Mouse (Mus musculus): ENCODE data around the gene Sox5. TPM values are rescaled to one million over a fixed set of nuclear protein-coding genes. Genes with fewer than 3 reads are reported as not detected.
A peak's percentile ranks its signal among the peaks of the same experiment; 100 is the strongest.

Gene Sox5
- total RNA-seq, 1 experiment from 2014 or later = 1.6 TPM

DNA sequence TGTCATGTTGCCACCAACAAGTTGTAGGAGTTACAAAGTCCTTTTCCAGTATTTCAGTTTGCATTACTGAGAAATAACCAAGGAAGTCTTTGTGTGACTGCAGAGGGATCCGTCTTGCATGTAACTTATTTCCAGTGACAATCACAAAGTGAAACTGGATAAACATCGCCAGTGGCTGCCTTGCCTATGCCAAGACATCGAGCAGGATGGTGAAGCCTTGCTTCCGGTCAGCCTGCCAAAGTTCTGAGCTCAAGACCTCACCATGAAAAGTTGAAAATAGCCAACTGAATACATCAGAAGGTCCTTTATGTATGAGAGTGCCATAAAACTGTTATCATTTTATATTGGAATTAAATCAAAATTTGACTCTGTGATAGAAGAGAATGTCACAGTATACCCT is 136.0 kb downstream of the Sox5 start:
- no peak for ATAC-seq (replicated peaks in 1 of 2; ENCODE audit: insufficient read depth in 1 of 2, low FRiP score in 2 of 2, low TSS enrichment in 1 of 2, low read depth in 1 of 2, poor library complexity in 2 of 2, severe bottlenecking in 2 of 2)

DNA sequence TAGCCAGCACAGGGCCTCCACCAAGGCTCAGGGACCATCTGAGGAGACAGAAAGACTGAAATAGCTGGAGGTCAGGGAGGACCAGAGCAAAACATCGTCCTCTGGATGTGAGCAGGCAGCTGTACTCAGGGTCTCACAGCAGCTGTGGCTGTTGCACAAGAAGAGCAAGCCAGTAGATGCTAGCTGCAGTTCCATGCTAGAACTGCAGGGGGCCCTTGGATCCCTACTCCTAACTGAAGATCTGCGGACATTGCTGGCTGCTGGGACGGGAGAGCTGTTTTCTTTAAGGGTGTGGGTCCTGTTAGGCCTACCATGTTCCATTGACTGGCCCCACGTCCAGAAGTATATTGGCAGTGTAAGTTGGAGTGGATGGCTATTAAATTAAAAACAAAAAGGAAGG is 137.1 kb downstream of the Sox5 start:
- no peak for ATAC-seq (replicated peaks in 1 of 2; ENCODE audit: insufficient read depth in 1 of 2, low FRiP score in 2 of 2, low TSS enrichment in 1 of 2, low read depth in 1 of 2, poor library complexity in 2 of 2, severe bottlenecking in 2 of 2)

- no peak for ATAC-seq (replicated peaks in 1 of 2; ENCODE audit: insufficient read depth in 1 of 2, low FRiP score in 2 of 2, low TSS enrichment in 1 of 2, low read depth in 1 of 2, poor library complexity in 2 of 2, severe bottlenecking in 2 of 2)
These were observed 138.2 kb downstream of the Sox5 start for GRCm38 (mm10) chr6:144643601-144644000.

- no peak for ATAC-seq (replicated peaks in 1 of 2; ENCODE audit: insufficient read depth in 1 of 2, low FRiP score in 2 of 2, low TSS enrichment in 1 of 2, low read depth in 1 of 2, poor library complexity in 2 of 2, severe bottlenecking in 2 of 2)
These were observed 139.9 kb downstream of the Sox5 start for GRCm38 (mm10) chr6:144641888-144642287.

DNA sequence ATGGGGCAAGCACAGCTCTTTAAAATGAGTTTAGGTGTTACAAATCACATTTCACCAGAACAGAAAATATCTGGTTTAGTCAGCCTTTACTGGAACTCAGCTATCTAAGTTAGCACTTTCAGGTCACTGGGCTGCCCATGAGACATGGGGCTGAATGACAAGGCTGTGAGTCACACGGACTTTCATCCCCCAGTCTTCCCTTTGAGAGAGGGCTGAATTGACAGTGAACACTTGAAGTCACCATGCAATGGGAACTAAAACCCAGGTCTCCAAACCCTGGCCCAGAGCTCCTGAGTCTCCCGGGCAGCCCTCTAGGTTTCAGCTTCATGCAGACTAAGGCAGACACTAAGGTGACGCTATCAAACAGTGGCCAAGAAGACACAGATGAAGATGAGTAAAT is 141.2 kb downstream of the Sox5 start:
- no peak for ATAC-seq (replicated peaks in 1 of 2; ENCODE audit: insufficient read depth in 1 of 2, low FRiP score in 2 of 2, low TSS enrichment in 1 of 2, low read depth in 1 of 2, poor library complexity in 2 of 2, severe bottlenecking in 2 of 2)

DNA sequence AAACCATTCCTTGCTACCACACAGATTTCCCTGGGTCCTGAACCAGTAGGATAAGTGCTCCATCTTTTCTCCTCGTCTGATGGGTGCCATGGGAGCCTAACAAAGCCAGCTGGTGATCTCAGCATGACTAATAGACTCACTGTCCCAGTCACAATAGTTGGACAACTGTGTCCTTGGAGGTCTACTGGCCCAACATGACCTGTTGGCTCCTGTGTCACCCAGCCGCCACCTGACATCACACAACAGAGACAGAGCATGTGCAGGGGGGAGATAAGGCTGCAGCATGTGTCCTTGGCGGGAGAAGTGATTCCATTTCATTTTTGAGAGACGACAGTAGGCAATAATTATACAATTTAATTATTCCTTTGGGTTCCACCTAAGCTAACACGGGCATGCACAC is 143.2 kb downstream of the Sox5 start:
- ATAC-seq (replicated peaks in 1 of 2; ENCODE audit: insufficient read depth in 1 of 2, low FRiP score in 2 of 2, low TSS enrichment in 1 of 2, low read depth in 1 of 2, poor library complexity in 2 of 2, severe bottlenecking in 2 of 2) = no peak

DNA sequence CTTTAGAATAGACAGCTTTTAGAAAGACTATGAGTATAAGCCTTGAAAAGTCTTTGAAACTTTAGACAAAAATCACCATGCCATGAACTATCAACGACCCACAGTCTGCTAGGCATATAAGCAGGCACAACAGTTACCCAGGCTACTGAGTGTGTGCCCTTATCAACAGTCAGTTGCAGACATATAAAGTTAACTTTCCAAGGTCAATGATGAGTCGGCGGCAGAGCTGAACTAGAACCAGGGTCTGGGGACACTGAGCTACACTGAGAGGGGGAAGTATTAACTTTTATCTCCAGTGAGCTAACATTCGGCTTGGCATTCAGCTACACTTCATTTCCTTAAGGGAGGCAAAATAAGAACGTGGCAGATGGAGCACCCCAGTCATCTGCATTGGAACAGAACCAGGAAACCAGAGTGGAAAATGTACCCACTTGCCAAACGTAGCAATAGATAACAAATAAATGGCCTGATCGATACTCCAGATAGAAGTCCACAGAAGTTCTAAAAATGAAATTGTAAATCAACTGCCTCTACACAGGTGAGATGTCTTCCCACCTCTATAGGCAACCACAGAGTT is 154.2 kb downstream of the Sox5 start:
- no peak for ATAC-seq (replicated peaks in 1 of 2; ENCODE audit: insufficient read depth in 1 of 2, low FRiP score in 2 of 2, low TSS enrichment in 1 of 2, low read depth in 1 of 2, poor library complexity in 2 of 2, severe bottlenecking in 2 of 2)

DNA sequence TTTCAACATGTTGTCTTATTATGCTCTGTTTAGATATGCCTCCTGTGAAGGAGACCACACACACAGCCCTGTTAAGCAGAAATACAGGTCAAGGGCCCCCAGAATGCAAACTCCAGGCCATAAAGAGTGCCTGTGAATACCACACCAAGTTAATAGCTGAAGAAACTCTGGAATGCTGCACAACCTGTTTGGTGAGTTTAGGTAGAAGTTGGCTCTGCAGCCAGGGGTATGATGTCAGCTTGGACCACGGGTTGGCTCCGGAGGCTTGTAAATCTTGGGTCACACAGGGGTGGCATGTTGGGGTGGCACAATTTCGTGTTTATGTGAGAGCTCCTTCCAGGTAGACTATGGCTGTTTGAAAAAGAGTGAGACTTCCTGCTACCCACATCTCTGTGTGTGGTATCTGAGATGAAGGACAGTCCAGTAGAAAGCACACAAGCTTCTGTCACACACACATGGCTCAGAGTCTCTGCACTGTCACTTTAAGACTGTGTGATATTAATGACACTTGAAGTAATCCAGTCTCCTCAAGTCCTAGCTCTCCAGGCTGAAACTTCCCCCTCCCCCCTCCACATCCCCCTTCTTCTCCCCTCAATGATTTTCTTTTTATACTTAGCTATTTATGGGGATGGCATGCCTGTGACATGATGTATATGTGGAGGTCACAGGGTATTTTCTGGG is 160.5 kb downstream of the Sox5 start:
- ATAC-seq (replicated peaks in 1 of 2; ENCODE audit: insufficient read depth in 1 of 2, low FRiP score in 2 of 2, low TSS enrichment in 1 of 2, low read depth in 1 of 2, poor library complexity in 2 of 2, severe bottlenecking in 2 of 2) = no peak

- no peak for ATAC-seq (replicated peaks in 1 of 2; ENCODE audit: insufficient read depth in 1 of 2, low FRiP score in 2 of 2, low TSS enrichment in 1 of 2, low read depth in 1 of 2, poor library complexity in 2 of 2, severe bottlenecking in 2 of 2)
These were observed 170.4 kb downstream of the Sox5 start for GRCm38 (mm10) chr6:144611383-144611791.

DNA sequence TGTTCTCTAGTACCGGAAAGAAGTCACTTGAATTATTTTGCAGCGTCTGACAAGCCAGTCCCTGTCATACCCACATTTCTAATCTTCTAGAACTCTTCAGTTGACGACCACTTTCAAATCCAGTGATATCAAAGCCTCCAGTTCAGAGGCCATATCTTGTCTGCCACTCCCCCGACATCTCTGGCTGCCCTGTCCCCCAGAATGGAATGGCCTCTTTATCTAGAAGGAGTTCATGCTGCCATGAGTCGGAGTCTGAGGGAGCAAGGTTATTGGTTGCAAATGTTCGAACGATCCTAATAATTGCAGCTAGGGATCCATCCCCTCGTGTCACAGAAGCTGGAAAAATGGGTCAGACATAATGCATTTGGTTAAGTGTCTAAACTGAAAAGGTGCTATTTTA is 170.9 kb downstream of the Sox5 start:
- no peak for ATAC-seq (replicated peaks in 1 of 2; ENCODE audit: insufficient read depth in 1 of 2, low FRiP score in 2 of 2, low TSS enrichment in 1 of 2, low read depth in 1 of 2, poor library complexity in 2 of 2, severe bottlenecking in 2 of 2)

DNA sequence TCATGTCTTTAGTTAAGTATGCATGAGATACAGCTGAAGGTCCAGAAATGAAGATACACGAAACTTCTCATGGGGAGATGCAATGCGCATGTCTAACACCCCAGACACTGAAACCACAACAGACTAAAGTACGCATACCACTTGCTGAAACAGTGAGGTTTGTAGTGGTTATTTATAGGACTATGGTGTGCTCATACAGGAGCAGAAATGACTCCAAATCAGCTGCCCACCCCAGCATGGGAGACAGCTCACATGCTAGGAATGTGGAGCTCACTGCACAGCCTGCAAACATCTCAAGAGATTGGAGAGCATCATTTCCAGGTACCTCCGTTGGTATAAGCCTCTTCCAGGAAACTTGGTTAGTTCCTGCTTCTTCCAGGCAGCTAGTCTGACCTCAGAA is 178.9 kb downstream of the Sox5 start:
- ATAC-seq (replicated peaks in 1 of 2; ENCODE audit: insufficient read depth in 1 of 2, low FRiP score in 2 of 2, low TSS enrichment in 1 of 2, low read depth in 1 of 2, poor library complexity in 2 of 2, severe bottlenecking in 2 of 2) = no peak

DNA sequence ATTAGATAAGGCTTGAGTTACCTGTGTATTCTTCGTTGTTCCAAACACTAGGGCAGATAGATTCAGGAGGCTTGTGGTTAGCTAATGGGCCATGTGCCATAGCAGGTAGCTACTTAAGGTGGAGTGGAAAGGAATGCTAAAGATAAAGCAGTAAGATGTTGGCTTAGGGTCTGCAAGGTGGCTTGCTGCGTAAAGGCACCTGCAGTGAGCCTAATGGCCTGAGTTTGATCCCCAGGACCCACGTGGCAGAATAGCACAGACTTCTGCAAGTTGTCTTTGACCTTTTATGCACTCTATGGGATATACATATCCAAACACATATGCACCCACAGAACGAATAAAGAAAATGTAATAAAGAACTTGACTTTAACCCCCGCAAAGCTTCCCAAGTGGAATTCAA is 181.4 kb downstream of the Sox5 start:
- ATAC-seq (replicated peaks in 1 of 2; ENCODE audit: insufficient read depth in 1 of 2, low FRiP score in 2 of 2, low TSS enrichment in 1 of 2, low read depth in 1 of 2, poor library complexity in 2 of 2, severe bottlenecking in 2 of 2) = no peak

DNA sequence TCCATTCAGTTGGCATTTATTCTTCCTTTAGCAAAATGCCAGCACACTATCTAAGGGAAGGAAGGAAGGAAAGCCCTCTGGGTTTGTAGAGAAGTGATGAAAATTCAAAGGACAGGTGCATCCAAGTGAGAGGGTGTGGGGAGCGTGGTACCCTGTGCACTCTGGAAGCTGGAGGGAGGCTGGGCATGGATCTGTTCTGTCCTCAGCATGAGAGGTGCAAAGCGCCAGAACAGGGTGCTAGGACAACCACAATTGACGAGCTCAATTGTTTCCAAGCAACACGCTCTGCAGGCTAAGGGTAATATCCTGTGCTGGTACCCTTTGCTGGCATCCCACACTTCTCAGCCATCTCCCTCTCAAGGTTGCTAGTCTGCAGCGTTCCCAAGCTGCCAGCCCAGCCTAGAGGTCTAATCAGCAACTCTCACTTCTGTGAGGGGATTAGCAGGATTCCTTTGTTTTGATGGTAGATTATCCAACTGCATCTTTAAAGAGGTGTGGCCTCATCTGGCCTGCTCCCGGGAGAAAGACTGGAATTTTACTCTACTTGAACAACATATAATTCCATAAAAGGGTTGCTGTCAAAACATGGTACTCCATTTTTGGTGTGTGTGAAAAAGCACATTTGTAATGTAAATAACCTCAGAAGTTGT is 183.3 kb downstream of the Sox5 start:
- no peak for ATAC-seq (replicated peaks in 1 of 2; ENCODE audit: insufficient read depth in 1 of 2, low FRiP score in 2 of 2, low TSS enrichment in 1 of 2, low read depth in 1 of 2, poor library complexity in 2 of 2, severe bottlenecking in 2 of 2)

GRCm38 (mm10) chr6:144596536-144597210 is 185.1 kb downstream of the Sox5 start:
- 0 out of 4 replicates have a peak, but pooled peaks of 1 of the 2 experiments have one; percentile 17 for ATAC-seq (replicated peaks in 1 of 2; ENCODE audit: insufficient read depth in 1 of 2, low FRiP score in 2 of 2, low TSS enrichment in 1 of 2, low read depth in 1 of 2, poor library complexity in 2 of 2, severe bottlenecking in 2 of 2)

GRCm38 (mm10) chr6:144584854-144585253 is 196.9 kb downstream of the Sox5 start:
- ATAC-seq (replicated peaks in 1 of 2; ENCODE audit: insufficient read depth in 1 of 2, low FRiP score in 2 of 2, low TSS enrichment in 1 of 2, low read depth in 1 of 2, poor library complexity in 2 of 2, severe bottlenecking in 2 of 2) = peak in 1 of 2 experiments; percentile 69; a peak in 2 of 4 replicates

GRCm38 (mm10) chr6:144584074-144584840 is 197.5 kb downstream of the Sox5 start:
- ATAC-seq (replicated peaks in 1 of 2; ENCODE audit: insufficient read depth in 1 of 2, low FRiP score in 2 of 2, low TSS enrichment in 1 of 2, low read depth in 1 of 2, poor library complexity in 2 of 2, severe bottlenecking in 2 of 2) = no peak

DNA sequence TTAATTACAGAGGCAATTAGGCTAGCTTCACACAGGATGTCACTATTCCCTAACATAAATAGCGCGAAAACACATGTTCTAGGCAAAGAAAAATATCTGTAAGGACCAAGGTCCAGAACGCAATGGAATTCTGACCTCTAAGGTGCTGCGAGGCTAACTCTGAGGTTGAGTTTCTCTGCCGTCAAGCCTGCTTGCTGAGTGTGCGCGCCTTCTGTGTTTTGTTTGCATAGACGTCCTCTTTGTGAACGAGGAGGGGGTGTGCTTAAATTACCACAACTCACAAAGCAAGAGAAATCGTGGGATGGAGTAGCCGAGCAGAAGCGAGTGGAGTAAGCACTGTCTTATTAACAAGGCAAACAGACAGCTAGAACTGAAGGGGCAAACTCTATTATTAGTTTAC is 202.5 kb downstream of the Sox5 start:
- peak; percentile 20 to 35; a peak in 1 of 4 replicates for ATAC-seq (replicated peaks in 1 of 2; ENCODE audit: insufficient read depth in 1 of 2, low FRiP score in 2 of 2, low TSS enrichment in 1 of 2, low read depth in 1 of 2, poor library complexity in 2 of 2, severe bottlenecking in 2 of 2)

Data from hematopoietic stem cell, adult 5-6 weeks (primary cell).